Mouse (Mus musculus) embryonic facial prominence, embryonic 15.5 days (tissue): ENCODE measurements around the gene Map3k4. TPM values are rescaled to one million over a fixed set of nuclear protein-coding genes. Genes with fewer than 3 reads are reported as not detected.

Source experiments
- ATAC-seq: fragments of 200-750 bp; cut with Nextera tagmentation; 2 replicates; pipeline ENCODE4 v1.8.0; 2017; ENCODE audit warnings: low read depth, moderate TSS enrichment; ENCODE audit not compliant: insufficient number of reproducible peaks, low FRiP score, low TSS enrichment
- H3K27ac ChIP-seq: fragments of 300-500 bp; sonication (generic); replicated peaks from 2 replicates; pipeline ENCODE4 v1.5.1; 2015; ENCODE audit warnings: mild to moderate bottlenecking, inconsistent platforms
- H3K27me3 ChIP-seq: fragments of 300-500 bp; sonication (generic); 2 replicates; pipeline ENCODE4 v1.6.1; 2015; ENCODE audit warnings: inconsistent platforms
- H3K36me3 ChIP-seq: fragments of 300-500 bp; sonication (generic); 2 replicates; pipeline ENCODE4 v1.6.1; 2015; ENCODE audit warnings: mild to moderate bottlenecking, inconsistent platforms
- H3K4me1 ChIP-seq: fragments of 300-500 bp; sonication (generic); 2 replicates; pipeline ENCODE4 v1.6.1; 2015; ENCODE audit warnings: inconsistent platforms
- H3K4me2 ChIP-seq: fragments of 300-500 bp; sonication (generic); replicated peaks from 2 replicates; pipeline ENCODE4 v1.6.1; 2015; ENCODE audit warnings: mild to moderate bottlenecking, inconsistent platforms
- H3K4me3 ChIP-seq: fragments of 300-500 bp; sonication (generic); replicated peaks from 2 replicates; pipeline ENCODE4 v1.5.1; 2015; ENCODE audit warnings: mild to moderate bottlenecking, inconsistent platforms
- H3K9ac ChIP-seq: fragments of 300-500 bp; sonication (generic); 2 replicates; pipeline ENCODE4 v1.6.1; 2015; ENCODE audit warnings: inconsistent platforms
- H3K9me3 ChIP-seq: fragments of 300-500 bp; sonication (generic); replicated peaks from 2 replicates; pipeline ENCODE4 v1.6.1; 2016; ENCODE audit warnings: inconsistent platforms
- WGBS: fragments of 180-500 bp; shearing (Covaris S2); methylation state at CpG from one replicate; pipeline ENCODE4 v1.1.7; 2015; 5-methylcytosine and 5-hydroxymethylcytosine counted together
- polyA plus RNA-seq: library from polyadenylated mRNA; unstranded; fragments of >200 nt; fragmentation: Nextera tagmentation; extraction: Ambion mirVana; gene quantifications from 2 replicates; pipeline ENCODE4 v1.2.1, GENCODE M21; 2015

The Map3k4 gene
- polyA plus RNA-seq, 1 experiment from 2014 or later: 42.1 TPM

GRCm38 (mm10) chr17:12205015-12205693, 113.4 kb downstream of the Map3k4 start:
- Histone ChIP-seq H3K27me3 (no peaks in the 10 kb centered on the region), H3K36me3 (no peaks in the 10 kb centered on the region), H3K27ac (peak overlapping the region; percentile 79), H3K9ac (no peak overlapping the region), H3K4me3 (no peak overlapping the region), H3K9me3 (no peaks in the 10 kb centered on the region), H3K4me2 (no peak overlapping the region), H3K4me1 (peaks cover 61% of the 10 kb centered on the region)
- ATAC-seq: no peak
- 43% methylated on average over 10 of the region's 10 CpGs for WGBS

- peaks cover 65% of the 10 kb centered on the region for H3K4me1 ChIP-seq
These were observed 113.9 kb downstream of the Map3k4 start for GRCm38 (mm10) chr17:12204689-12205014.

GRCm38 (mm10) chr17:12204246-12204645, 114.3 kb downstream of the Map3k4 start:
- H3K9ac ChIP-seq: no peak overlapping the region
- no peak overlapping the region for H3K27ac ChIP-seq
- H3K4me1 ChIP-seq: peaks cover 69% of the 10 kb centered on the region
- ATAC-seq: no peak
- no peak overlapping the region for H3K4me2 ChIP-seq
- no peaks in the 10 kb centered on the region for H3K9me3 ChIP-seq
- 67% methylated on average over 3 of the region's 3 CpGs for WGBS
- no peaks in the 10 kb centered on the region for H3K27me3 ChIP-seq
- H3K36me3 ChIP-seq: no peaks in the 10 kb centered on the region
- H3K4me3 ChIP-seq: no peak overlapping the region

More at GRCm38 (mm10) chr17:12204689-12205014, 113.9 kb downstream of the Map3k4 start:
- Histone ChIP-seq H3K4me2 (no peak overlapping the region), H3K9me3 (no peaks in the 10 kb centered on the region), H3K27ac (peak overlapping the region; percentile 79; the same call in 1 of the 2 replicates), H3K9ac (no peak overlapping the region), H3K27me3 (no peaks in the 10 kb centered on the region), H3K4me3 (no peak overlapping the region), H3K36me3 (no peaks in the 10 kb centered on the region)
- ATAC-seq: no peak
- WGBS: 71% methylated on average over 3 of the region's 3 CpGs

GRCm38 (mm10) chr17:12203414-12203897, 115.1 kb downstream of the Map3k4 start:
- H3K4me2 ChIP-seq: no peak overlapping the region
- 0 out of 2 replicates have a peak overlapping the region, but pooled peaks have one; percentile 6 for H3K27ac ChIP-seq
- H3K9me3 ChIP-seq: no peaks in the 10 kb centered on the region
- no peaks in the 10 kb centered on the region for H3K36me3 ChIP-seq
- H3K9ac ChIP-seq: no peak overlapping the region
- 0 out of 2 replicates have a peak, but pooled peaks have one; percentile 24 for ATAC-seq
- peaks cover 74% of the 10 kb centered on the region for H3K4me1 ChIP-seq
- no peaks in the 10 kb centered on the region for H3K27me3 ChIP-seq
- H3K4me3 ChIP-seq: no peak overlapping the region
- 53% methylated on average over 15 of the region's 15 CpGs for WGBS

- H3K4me3 ChIP-seq: no peak overlapping the region
- 0 out of 2 replicates have a peak, but pooled peaks cover 4% of the 10 kb centered on the region for H3K36me3 ChIP-seq
- H3K27me3 ChIP-seq: no peaks in the 10 kb centered on the region
- H3K4me1 ChIP-seq: peaks cover 51% of the 10 kb centered on the region
- no peak overlapping the region for H3K9ac ChIP-seq
- no peak for ATAC-seq
- WGBS: 94% methylated on average over 1 of the region's 1 CpGs
- H3K27ac ChIP-seq: peak overlapping the region; percentile 48
- H3K9me3 ChIP-seq: no peaks in the 10 kb centered on the region
- no peak overlapping the region for H3K4me2 ChIP-seq
These were observed 117.5 kb downstream of the Map3k4 start for GRCm38 (mm10) chr17:12201086-12201485.

- H3K36me3 ChIP-seq: 0 out of 2 replicates have a peak, but pooled peaks cover 4% of the 10 kb centered on the region
- WGBS: 28% methylated on average over 4 of the region's 4 CpGs
- no peak overlapping the region for H3K4me3 ChIP-seq
- no peak overlapping the region for H3K9ac ChIP-seq
- H3K4me1 ChIP-seq: peaks cover 51% of the 10 kb centered on the region
- H3K4me2 ChIP-seq: no peak overlapping the region
- no peak for ATAC-seq
- peak overlapping the region; percentile 48 for H3K27ac ChIP-seq
- H3K27me3 ChIP-seq: no peaks in the 10 kb centered on the region
- H3K9me3 ChIP-seq: no peaks in the 10 kb centered on the region
These were observed 118.7 kb downstream of the Map3k4 start for GRCm38 (mm10) chr17:12199933-12200332.

GRCm38 (mm10) chr17:12195604-12196003, 123.0 kb downstream of the Map3k4 start:
- Histone ChIP-seq H3K4me2 (peak overlapping the region; percentile 5; the same call in 1 of the 2 replicates), H3K9me3 (no peaks in the 10 kb centered on the region), H3K27me3 (no peaks in the 10 kb centered on the region), H3K27ac (peak overlapping the region; percentile 72), H3K4me3 (no peak overlapping the region), H3K4me1 (peaks cover 36% of the 10 kb centered on the region), H3K36me3 (0 out of 2 replicates have a peak, but pooled peaks cover 4% of the 10 kb centered on the region), H3K9ac (no peak overlapping the region)
- 32% methylated on average over 10 of the region's 10 CpGs for WGBS
- peak; percentile 22; the same call in 1 of the 2 replicates for ATAC-seq

- 8% methylated on average over 5 of the region's 5 CpGs for WGBS
These were observed 123.5 kb downstream of the Map3k4 start for GRCm38 (mm10) chr17:12195137-12195536.

GRCm38 (mm10) chr17:12187782-12188181, 130.8 kb downstream of the Map3k4 start:
- Histone ChIP-seq H3K9ac (no peak overlapping the region), H3K4me3 (no peak overlapping the region), H3K36me3 (0 out of 2 replicates have a peak, but pooled peaks cover 2% of the 10 kb centered on the region), H3K9me3 (no peaks in the 10 kb centered on the region), H3K4me1 (no peaks in the 10 kb centered on the region), H3K27me3 (no peaks in the 10 kb centered on the region), H3K4me2 (no peak overlapping the region), H3K27ac (no peak overlapping the region)
- 59% methylated on average over 1 of the region's 1 CpGs for WGBS
- ATAC-seq: no peak

More at GRCm38 (mm10) chr17:12195137-12195536, 123.5 kb downstream of the Map3k4 start:
- Histone ChIP-seq H3K27ac (peak overlapping the region; percentile 72), H3K4me1 (peaks cover 33% of the 10 kb centered on the region), H3K36me3 (0 out of 2 replicates have a peak, but pooled peaks cover 4% of the 10 kb centered on the region), H3K9me3 (no peaks in the 10 kb centered on the region), H3K4me3 (no peak overlapping the region), H3K9ac (no peak overlapping the region), H3K4me2 (peak overlapping the region; percentile 5; the same call in 1 of the 2 replicates), H3K27me3 (no peaks in the 10 kb centered on the region)
- peak; percentile 71; the same call in 1 of the 2 replicates for ATAC-seq

GRCm38 (mm10) chr17:12186341-12186740, 132.3 kb downstream of the Map3k4 start:
- Histone ChIP-seq H3K9me3 (no peaks in the 10 kb centered on the region), H3K4me2 (no peak overlapping the region), H3K4me3 (no peak overlapping the region), H3K27ac (no peak overlapping the region), H3K9ac (no peak overlapping the region), H3K36me3 (0 out of 2 replicates have a peak, but pooled peaks cover 2% of the 10 kb centered on the region), H3K27me3 (no peaks in the 10 kb centered on the region), H3K4me1 (no peaks in the 10 kb centered on the region)
- no peak for ATAC-seq
- 67% methylated on average over 3 of the region's 3 CpGs for WGBS

GRCm38 (mm10) chr17:12185855-12186254, 132.7 kb downstream of the Map3k4 start:
- H3K9me3 ChIP-seq: no peaks in the 10 kb centered on the region
- no peak for ATAC-seq
- no peak overlapping the region for H3K4me3 ChIP-seq
- 0 out of 2 replicates have a peak, but pooled peaks cover 2% of the 10 kb centered on the region for H3K36me3 ChIP-seq
- H3K4me2 ChIP-seq: no peak overlapping the region
- no peaks in the 10 kb centered on the region for H3K27me3 ChIP-seq
- no peaks in the 10 kb centered on the region for H3K4me1 ChIP-seq
- WGBS: 95% methylated on average over 4 of the region's 4 CpGs
- H3K9ac ChIP-seq: no peak overlapping the region
- no peak overlapping the region for H3K27ac ChIP-seq
